Mouse (Mus musculus) c-Kit-negative CD71-positive TER-119-positive erythroid progenitor cells, embryonic 14.5 days (primary cell): ENCODE results near the gene Trip12.

Experiments
- DNase-seq: peaks from one replicate; pipeline ENCODE4 v3.0.0-alpha.2; 2013; ENCODE audit warnings: low read depth, low spot score

Trip12 gene

DNA sequence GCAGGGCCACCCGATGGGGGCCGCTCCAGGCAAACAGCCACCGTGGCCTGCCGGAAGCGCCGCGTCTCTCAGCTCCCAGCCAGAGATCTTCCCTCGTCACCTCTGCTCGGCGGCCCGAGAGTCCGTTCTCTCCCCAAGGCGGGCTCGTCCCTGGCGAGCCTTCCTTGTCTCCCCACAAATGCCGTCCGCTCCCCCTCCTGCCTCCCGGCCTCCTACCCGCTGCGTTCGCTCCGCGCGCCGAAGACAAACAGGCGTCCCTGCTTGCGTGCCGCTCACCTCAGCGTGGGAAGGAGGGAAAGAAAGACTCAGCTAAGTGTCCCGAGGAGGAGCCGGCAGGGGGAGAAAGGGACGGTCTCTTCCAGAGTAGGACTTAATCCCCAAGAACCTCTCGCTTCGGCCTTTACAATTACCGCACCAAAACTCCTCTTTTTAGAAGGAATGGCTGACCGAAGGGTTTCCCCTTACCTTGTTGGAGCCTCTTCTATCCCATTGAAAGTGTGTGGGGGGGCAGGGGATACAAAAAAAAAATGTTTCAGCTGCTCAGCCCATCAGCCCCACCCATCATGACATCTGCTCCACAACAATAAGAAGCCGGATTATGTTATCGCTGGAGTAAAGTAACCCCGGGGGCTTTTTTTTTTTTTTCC, at the start of gene Trip12:
Trip12 (minus strand) TSS at position 499 of the 647 bp plus-strand sequence.
- DNase-seq: no peak

GRCm38 (mm10) chr1:84890005-84890393, 49.7 kb upstream of the Trip12 start:
- DNase-seq: no peak

- no peak for DNase-seq
These were observed 49.2 kb upstream of the Trip12 start for GRCm38 (mm10) chr1:84889330-84890004.

DNA sequence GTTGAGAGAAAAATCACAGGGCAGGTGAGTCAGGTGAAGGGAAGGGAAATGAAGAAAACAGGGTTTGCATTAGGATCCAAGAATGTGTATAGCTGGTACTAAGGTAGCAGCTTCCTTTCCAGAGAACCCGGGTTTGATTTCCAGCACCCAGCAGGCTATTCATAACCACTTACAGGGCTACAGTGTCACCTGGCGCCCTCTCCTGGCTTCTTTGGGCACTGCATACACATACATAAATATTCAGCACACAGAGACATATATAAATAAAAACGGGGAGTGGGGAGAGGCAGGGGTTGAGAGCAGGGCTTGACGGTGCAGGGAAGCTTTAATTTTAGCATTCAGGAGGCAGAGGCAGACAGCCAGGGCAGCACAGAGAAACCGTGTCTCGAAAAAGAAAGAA, 45.6 kb upstream of the Trip12 start:
- no peak for DNase-seq

DNA sequence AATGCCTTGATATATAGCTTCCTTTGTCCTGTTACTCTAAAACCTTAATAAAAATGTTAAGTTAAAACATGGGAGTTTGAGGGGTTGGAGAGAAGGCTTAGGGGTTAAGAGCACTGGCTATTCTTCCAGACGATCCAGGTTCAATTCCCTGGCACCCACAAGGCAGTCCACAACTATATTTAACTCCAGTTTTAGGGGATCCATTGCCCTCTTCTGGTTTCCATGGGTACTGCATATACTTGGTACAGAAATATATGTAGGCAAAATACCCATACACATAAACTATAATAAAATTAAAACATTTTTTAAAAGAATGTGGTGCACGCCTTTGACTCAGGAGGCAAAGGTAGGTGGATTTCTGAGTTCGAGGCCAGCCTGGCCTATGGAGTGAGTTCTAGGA, 44.9 kb upstream of the Trip12 start:
- DNase-seq: no peak

GRCm38 (mm10) chr1:84883889-84884288, 43.6 kb upstream of the Trip12 start:
- DNase-seq: no peak

DNA sequence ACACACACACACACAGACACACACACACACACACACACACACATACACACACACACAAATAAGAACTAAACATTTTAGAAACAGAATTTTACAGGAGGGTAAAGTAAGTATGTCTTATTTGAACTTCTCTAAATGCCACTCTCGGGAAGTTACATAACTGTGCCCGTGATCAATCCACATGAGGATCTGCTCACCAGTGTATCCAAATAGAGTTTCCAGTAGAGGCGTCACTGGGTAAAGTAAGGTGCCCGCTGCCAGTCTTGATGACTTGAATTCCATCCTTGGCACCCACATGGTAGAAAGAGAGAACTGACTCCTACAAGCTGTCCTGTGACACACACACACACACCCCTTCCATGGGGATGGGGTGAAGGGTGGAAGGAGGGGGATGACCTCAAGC, 42.6 kb upstream of the Trip12 start:
- DNase-seq: no peak

- no peak for DNase-seq
These were observed 41.8 kb upstream of the Trip12 start for GRCm38 (mm10) chr1:84882066-84882532.

GRCm38 (mm10) chr1:84881248-84882065, 41.1 kb upstream of the Trip12 start:
- no peak for DNase-seq

GRCm38 (mm10) chr1:84879571-84880120, 39.3 kb upstream of the Trip12 start:
- no peak for DNase-seq

DNA sequence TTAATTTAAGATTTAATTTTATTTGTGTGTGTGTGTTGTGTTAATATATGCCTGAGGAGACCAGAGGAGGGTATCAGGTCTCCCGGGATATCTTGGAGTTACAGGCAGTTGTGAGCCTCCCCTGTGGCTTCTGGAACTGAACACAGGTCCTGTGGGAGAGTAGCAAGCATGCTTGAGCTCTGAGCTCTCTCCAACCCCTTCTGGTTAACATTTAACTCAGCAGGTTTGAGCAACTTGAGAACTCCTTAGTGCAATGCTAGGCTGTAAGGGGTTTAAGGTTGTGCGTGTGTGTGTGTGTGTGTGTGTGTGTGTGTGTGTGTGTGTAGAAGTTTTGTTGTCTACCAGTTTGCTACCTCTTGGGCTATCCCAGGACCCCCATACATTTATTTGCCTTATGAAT, 37.3 kb upstream of the Trip12 start:
- DNase-seq: no peak

GRCm38 (mm10) chr1:84872939-84873338, 32.6 kb upstream of the Trip12 start:
- no peak for DNase-seq

- no peak for DNase-seq
These were observed 31.8 kb upstream of the Trip12 start for GRCm38 (mm10) chr1:84872105-84872504.

DNA sequence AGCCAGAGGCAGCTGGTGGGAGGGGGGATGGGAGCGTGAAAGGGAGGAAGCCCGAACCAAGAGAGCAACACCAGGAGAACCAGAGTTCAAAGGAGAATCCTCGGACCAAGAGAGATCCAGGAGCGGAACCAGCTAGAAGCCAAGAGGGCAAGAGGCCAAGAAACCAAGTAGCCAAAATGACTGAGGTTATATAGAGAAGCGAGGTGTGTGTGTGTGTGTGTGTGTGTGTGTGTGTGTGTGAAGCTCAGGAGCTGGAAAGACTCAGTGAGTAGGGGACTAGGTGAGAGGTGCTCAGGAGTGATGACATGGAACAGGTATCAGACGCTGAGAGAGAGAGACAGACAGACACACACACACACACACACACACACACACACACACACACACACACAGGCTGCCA, 30.8 kb upstream of the Trip12 start:
- DNase-seq: no peak

- no peak for DNase-seq
These were observed 29.2 kb upstream of the Trip12 start for GRCm38 (mm10) chr1:84869498-84869897.

DNA sequence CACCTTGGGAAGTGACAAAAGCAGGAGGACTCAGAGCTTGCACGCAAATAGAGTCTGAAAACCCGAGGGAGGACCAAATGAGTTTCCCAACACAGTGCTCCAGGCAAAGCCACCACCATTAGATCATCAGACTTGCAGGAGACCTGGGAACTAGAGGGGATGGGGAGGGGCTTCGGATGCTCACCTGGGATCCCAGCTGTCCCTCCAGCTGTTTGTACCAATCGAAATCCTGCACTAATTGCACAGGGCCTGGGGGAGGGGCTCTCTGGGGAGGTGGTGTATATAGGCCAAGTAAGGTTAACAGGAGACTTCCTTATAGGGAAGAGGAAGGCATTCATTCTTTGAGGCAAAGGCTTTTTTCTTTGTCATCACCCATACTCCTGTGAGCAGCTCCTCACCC, 28.5 kb upstream of the Trip12 start:
- DNase-seq: no peak

DNA sequence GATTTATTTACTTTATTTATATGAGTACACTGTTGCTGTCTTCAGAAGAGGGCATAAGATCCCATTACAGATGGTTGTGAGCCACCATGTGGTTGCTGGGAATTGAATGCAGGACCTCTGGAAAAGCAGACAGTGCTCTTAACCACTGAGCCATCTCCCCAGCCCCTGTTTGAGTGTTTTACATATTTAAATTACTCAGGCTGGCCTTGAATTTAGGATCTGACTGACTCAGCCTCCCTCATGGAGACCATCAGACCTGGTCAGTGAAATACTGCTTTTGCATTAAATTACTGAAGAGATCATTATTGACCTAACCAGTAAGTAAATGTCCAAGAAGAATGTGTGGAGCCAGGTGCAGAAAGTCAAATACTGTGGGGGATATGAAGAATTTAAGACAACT, 28.0 kb upstream of the Trip12 start:
- no peak for DNase-seq

GRCm38 (mm10) chr1:84866706-84867230, 26.5 kb upstream of the Trip12 start:
- DNase-seq: no peak

GRCm38 (mm10) chr1:84866231-84866630, 25.9 kb upstream of the Trip12 start:
- no peak for DNase-seq

DNA sequence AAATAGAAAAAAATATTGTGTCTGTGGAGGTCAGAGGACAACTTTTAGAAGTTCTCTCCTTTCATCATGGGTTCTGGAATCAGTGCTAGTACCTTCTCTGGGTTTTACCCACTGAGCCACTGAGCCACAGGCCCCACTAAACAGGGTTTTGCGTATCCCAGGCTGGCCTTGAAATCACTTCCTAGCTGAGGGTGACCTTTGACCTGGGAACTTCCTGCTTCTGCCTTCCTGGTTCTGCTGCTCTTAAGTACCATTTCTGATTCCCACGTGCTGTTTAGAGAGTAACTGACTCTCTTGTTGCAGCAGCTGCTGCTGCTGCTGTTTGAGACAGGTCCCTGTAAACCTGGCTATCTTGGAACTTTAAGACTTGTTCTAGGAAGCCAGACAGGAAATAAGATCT, 24.3 kb upstream of the Trip12 start:
- no peak for DNase-seq

GRCm38 (mm10) chr1:84861255-84861630, 20.9 kb upstream of the Trip12 start:
- DNase-seq: no peak
